Mouse (Mus musculus) forebrain, postnatal 0 days (tissue): Measurements from ENCODE around the gene Strip1. TPM values are rescaled to one million over a fixed set of nuclear protein-coding genes. Genes with fewer than 3 reads are reported as not detected.

Experiments used
- ATAC-seq: fragments of 200-750 bp; cut with Nextera tagmentation; 2 replicates; pipeline ENCODE4 v1.8.0; 2017; ENCODE audit warnings: mild to moderate bottlenecking, moderate library complexity
- DNase-seq: peaks from one replicate; pipeline ENCODE4 v3.0.0-alpha.2; 2015
- H3K27ac ChIP-seq: fragments of 300-500 bp; sonication (generic); 2 replicates; pipeline ENCODE4 v1.5.1; 2014; ENCODE audit warnings: low read depth, mild to moderate bottlenecking, antibody characterized with exemption, low read length, moderate library complexity, mixed read lengths
- H3K27me3 ChIP-seq: fragments of 300-500 bp; sonication (generic); 2 replicates; pipeline ENCODE4 v1.6.1; 2014; ENCODE audit warnings: mild to moderate bottlenecking, low read length, mixed read lengths; ENCODE audit not compliant: insufficient read depth
- H3K36me3 ChIP-seq: fragments of 300-500 bp; sonication (generic); 2 replicates; pipeline ENCODE4 v1.6.1; 2014; ENCODE audit warnings: mild to moderate bottlenecking, moderate library complexity; ENCODE audit not compliant: insufficient read depth
- H3K4me1 ChIP-seq: fragments of 300-500 bp; sonication (generic); 2 replicates; pipeline ENCODE4 v1.6.1; 2014; ENCODE audit warnings: antibody characterized with exemption; ENCODE audit not compliant: insufficient read depth
- H3K4me2 ChIP-seq: fragments of 300-500 bp; sonication (generic); 2 replicates; pipeline ENCODE4 v1.6.1; 2014; ENCODE audit warnings: low read depth, mild to moderate bottlenecking, moderate library complexity
- H3K4me3 ChIP-seq: fragments of 300-500 bp; sonication (generic); 2 replicates; pipeline ENCODE4 v1.5.1; 2014; ENCODE audit warnings: low read depth, low read length, mixed read lengths
- H3K9ac ChIP-seq: fragments of 300-500 bp; sonication (generic); 2 replicates; pipeline ENCODE4 v1.6.1; 2014; ENCODE audit warnings: mild to moderate bottlenecking
- H3K9me3 ChIP-seq: fragments of 300-500 bp; sonication (generic); 2 replicates; pipeline ENCODE4 v1.6.1; 2016; ENCODE audit warnings: low read length
- CTCF ChIP-seq: sonication (generic); IDR thresholded peaks from 2 replicates; pipeline ENCODE4 v1.5.1; 2016; ENCODE audit warnings: antibody characterized with exemption, control low read depth, low read depth
- WGBS: fragments of 180-500 bp; shearing (Covaris S2); extraction: QIAGEN DNeasy Blood & Tissue Kit; methylation state at CpG from one replicate; pipeline ENCODE4 v1.1.7; 2014; 5-methylcytosine and 5-hydroxymethylcytosine counted together
- polyA plus RNA-seq: library from polyadenylated mRNA; unstranded; fragments of >200 nt; fragmentation: Nextera tagmentation; extraction: Ambion mirVana; gene quantifications from 2 replicates; pipeline ENCODE4 v1.2.1, GENCODE M21; 2015
- total RNA-seq: library from RNA; depleted of rRNA; stranded (reverse); fragments of >200 nt; gene quantifications from 2 replicates; pipeline ENCODE4 v1.2.3, GENCODE M21; 2014; rRNA removed

Gene Strip1
- total and polyA plus RNA-seq, 2 experiments from 2014 or later = 108 to 135 TPM

GRCm38 (mm10) chr3:107568721-107569120 is 62.8 kb downstream of the Strip1 start:
- no peak for DNase-seq
- Histone ChIP-seq H3K27me3 (no peaks in the 10 kb centered on the region), H3K9ac (no peak overlapping the region), H3K27ac (no peak overlapping the region), H3K4me3 (no peak overlapping the region), H3K4me2 (no peak overlapping the region), H3K4me1 (no peaks in the 10 kb centered on the region), H3K9me3 (no peaks in the 10 kb centered on the region), H3K36me3 (no peaks in the 10 kb centered on the region)
- 42% methylated on average over 4 of the region's 4 CpGs for WGBS
- TF ChIP-seq CTCF = no peak
- peak; percentile 62 for ATAC-seq

- 75% methylated on average over 7 of the region's 7 CpGs for WGBS
- H3K9ac ChIP-seq = no peak overlapping the region
- H3K27ac ChIP-seq = no peak overlapping the region
- DNase-seq (no peak), ATAC-seq (no peak)
- no peak overlapping the region for H3K4me3 ChIP-seq
- no peaks in the 10 kb centered on the region for H3K27me3 ChIP-seq
- no peaks in the 10 kb centered on the region for H3K4me1 ChIP-seq
- no peak overlapping the region for H3K4me2 ChIP-seq
- H3K36me3 ChIP-seq = no peaks in the 10 kb centered on the region
- no peak for TF ChIP-seq CTCF
- H3K9me3 ChIP-seq = no peaks in the 10 kb centered on the region
Observed at GRCm38 (mm10) chr3:107567766-107568165, 63.7 kb downstream of the Strip1 start.

GRCm38 (mm10) chr3:107565331-107565730 is 66.2 kb downstream of the Strip1 start:
- TF ChIP-seq CTCF = no peak
- H3K27me3 ChIP-seq = no peaks in the 10 kb centered on the region
- no peak overlapping the region for H3K9ac ChIP-seq
- no peak overlapping the region for H3K4me2 ChIP-seq
- no peak for DNase-seq
- no peaks in the 10 kb centered on the region for H3K9me3 ChIP-seq
- H3K27ac ChIP-seq = no peak overlapping the region
- no peaks in the 10 kb centered on the region for H3K36me3 ChIP-seq
- no peak for ATAC-seq
- no peak overlapping the region for H3K4me3 ChIP-seq
- no peaks in the 10 kb centered on the region for H3K4me1 ChIP-seq
- WGBS = 42% methylated on average over 3 of the region's 3 CpGs

- Histone ChIP-seq H3K4me2 (no peak overlapping the region), H3K27me3 (no peaks in the 10 kb centered on the region), H3K4me3 (no peak overlapping the region), H3K9ac (no peak overlapping the region), H3K36me3 (no peaks in the 10 kb centered on the region), H3K27ac (no peak overlapping the region), H3K4me1 (no peaks in the 10 kb centered on the region), H3K9me3 (no peaks in the 10 kb centered on the region)
- ATAC-seq (no peak), DNase-seq (no peak)
- no peak for TF ChIP-seq CTCF
- 41% methylated on average over 4 of the region's 4 CpGs for WGBS
Observed at GRCm38 (mm10) chr3:107563880-107564279, 67.6 kb downstream of the Strip1 start.

- Histone ChIP-seq H3K36me3 (no peaks in the 10 kb centered on the region), H3K4me3 (no peak overlapping the region), H3K9me3 (no peaks in the 10 kb centered on the region), H3K9ac (no peak overlapping the region), H3K27me3 (no peaks in the 10 kb centered on the region), H3K4me1 (no peaks in the 10 kb centered on the region), H3K27ac (no peak overlapping the region), H3K4me2 (no peak overlapping the region)
- WGBS = 76% methylated on average over 4 of the region's 4 CpGs
- DNase-seq = no peak
- no peak for ATAC-seq
- TF ChIP-seq CTCF = no peak
Observed at GRCm38 (mm10) chr3:107562591-107562990, 68.9 kb downstream of the Strip1 start.

Other genes with a start within 250 kb of the Strip1 start
- gene Kcnc4, start 172.1 kb downstream of the Strip1 start, total RNA-seq = 10.7 and 15.4 TPM in 2 replicates
- gene Kcnc4, start 172.1 kb downstream of the Strip1 start, polyA plus RNA-seq = 4.2 and 6.6 TPM in 2 replicates
- gene Slc6a17, start 113.7 kb downstream of the Strip1 start, total RNA-seq = 61.2 and 68.9 TPM in 2 replicates
- 20.3 and 22.7 TPM in 2 replicates for gene Slc6a17, start 113.7 kb downstream of the Strip1 start, polyA plus RNA-seq
- gene Ubl4b, start 76.6 kb downstream of the Strip1 start, total RNA-seq = 0.23 TPM in 1 of 2 replicates, not detected in the other
- not detected in 2 replicates for gene Ubl4b, start 76.6 kb downstream of the Strip1 start, polyA plus RNA-seq
- gene Alx3, start 36.7 kb downstream of the Strip1 start, total RNA-seq = 2.2 and 3.3 TPM in 2 replicates
- gene Alx3, start 36.7 kb downstream of the Strip1 start, polyA plus RNA-seq = 3.7 and 5.2 TPM in 2 replicates
- not detected in 2 replicates for gene Gm10961, start 372 bp downstream of the Strip1 start, total RNA-seq
- gene Gm10961, start 372 bp downstream of the Strip1 start, polyA plus RNA-seq = not detected in 2 replicates
- gene Ahcyl1, start 64.9 kb upstream of the Strip1 start, total RNA-seq = 54.2 and 54.6 TPM in 2 replicates
- gene Ahcyl1, start 64.9 kb upstream of the Strip1 start, polyA plus RNA-seq = 79.2 and 100 TPM in 2 replicates
- gene Csf1, start 128.8 kb upstream of the Strip1 start, total RNA-seq = 6.3 and 11.7 TPM in 2 replicates
- 7.2 and 8.6 TPM in 2 replicates for gene Csf1, start 128.8 kb upstream of the Strip1 start, polyA plus RNA-seq
- not detected in 2 replicates for gene Eps8l3, start 245.5 kb upstream of the Strip1 start, total RNA-seq
- not detected in 2 replicates for gene Eps8l3, start 245.5 kb upstream of the Strip1 start, polyA plus RNA-seq